Mouse (Mus musculus) 3134 (cell line): ENCODE measurements around the gene Eefsec.

ENCODE experiments used
- DNase-seq: peaks from one replicate; pipeline ENCODE4 v3.0.0-alpha.2; 2011; ENCODE audit warnings: low spot score; ENCODE audit not compliant: insufficient read length; ENCODE audit errors: extremely low read depth

The Eefsec gene

DNA sequence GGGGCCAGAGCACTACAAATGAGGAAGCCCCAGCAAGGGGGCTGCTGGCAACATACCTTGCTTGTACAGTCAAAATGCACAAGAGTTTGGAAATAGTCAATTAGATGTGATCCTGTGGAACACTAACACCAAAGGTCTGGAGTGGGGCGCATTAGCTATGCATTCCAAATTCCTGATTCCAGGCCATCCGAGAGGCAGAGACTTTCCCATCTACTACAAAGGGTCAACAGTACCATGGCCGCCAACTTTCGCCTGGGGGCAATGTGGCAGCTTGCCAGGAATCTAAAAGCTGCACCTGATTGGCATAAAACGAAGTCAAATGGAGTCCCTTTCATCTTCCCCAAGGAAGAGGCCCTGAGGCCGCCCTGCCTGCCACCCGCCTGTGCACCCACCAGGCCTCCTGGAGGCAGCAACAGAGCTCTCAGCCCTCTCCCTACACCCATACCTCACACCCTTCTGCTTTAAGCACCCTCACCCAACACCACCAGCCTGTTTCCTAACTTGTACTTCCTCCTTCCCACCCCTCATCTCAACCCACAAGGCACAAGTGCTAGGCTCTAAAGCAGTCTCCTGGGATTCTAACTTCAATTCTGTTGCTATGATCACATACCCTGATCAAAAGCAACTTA is 30.1 kb downstream of the Eefsec start:
- no peak for DNase-seq

DNA sequence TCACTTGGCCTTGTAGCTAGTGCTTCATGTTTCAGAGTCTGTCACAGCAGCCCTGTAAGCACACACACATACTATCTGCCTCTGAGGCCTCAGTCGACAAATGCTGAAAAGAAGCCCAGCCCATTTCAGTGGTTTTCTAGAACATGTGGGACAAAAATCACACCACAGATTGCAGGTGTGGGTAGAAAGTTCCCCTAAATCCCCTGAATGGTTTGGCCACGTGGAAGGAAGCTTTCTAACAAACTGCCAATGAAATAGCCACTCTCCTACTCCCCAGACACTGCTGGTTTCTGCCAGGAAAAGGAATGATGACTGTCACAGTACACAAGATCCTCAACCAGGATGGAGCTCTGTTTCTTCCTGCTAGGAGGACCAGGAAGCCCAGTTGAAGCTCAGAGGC is 33.7 kb downstream of the Eefsec start:
- no peak for DNase-seq

DNA sequence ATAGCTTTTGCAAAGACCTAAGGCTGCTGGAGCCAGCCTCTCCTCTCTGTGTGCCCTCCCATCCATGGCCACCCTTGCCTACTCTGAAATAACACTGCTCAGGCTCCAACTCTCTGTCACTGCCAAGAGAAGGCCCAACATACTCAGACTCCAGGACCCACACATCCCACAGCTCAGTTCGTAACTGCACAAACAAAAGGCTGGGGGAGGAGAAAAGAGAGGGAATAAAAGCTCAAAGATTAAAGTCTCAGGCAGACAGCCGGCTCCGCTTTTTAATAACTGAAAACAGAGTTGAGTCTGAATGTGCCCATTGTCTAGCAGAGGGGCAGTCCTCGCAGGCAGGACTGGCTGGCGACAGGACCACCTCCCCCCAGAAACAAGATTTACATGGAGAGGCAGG is 36.8 kb downstream of the Eefsec start:
- no peak for DNase-seq

DNA sequence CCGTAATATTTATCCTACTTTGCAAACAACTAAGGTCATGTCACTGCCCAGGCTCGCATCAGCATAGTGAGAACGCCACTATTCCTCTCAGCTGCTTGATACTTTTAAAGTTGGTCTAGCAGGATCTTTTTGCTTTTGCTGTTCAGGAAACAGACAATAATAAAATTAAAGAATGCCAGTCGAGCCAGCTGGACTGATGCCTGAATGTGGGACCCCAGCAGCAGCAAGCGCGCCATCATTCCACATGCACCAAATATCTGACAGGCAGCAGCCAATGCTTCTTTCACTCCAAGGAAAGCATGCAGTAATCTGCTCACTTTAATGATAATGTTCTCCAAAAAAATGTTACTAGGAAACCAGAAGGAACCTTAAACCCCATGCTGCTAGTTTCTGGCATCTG is 45.9 kb downstream of the Eefsec start:
- DNase-seq: no peak

DNA sequence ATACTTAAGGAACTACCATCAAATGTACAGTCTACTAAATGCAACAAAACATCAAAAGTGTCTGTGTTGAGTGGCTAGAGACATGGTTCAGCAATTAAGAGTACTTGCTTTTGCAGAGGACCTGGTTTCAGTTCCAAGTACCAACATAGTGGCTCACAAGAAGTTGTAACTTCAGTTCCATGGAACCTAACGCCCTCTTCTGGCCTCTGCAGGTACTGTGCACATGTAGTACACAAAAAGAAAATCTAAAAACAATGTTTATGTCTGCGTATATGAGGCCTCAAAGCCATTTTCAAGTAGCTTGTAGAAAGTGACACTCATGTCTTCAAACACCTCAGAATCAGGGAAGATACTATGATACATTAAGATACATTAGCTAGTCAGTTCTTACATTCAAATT is 48.4 kb downstream of the Eefsec start:
- no peak for DNase-seq

DNA sequence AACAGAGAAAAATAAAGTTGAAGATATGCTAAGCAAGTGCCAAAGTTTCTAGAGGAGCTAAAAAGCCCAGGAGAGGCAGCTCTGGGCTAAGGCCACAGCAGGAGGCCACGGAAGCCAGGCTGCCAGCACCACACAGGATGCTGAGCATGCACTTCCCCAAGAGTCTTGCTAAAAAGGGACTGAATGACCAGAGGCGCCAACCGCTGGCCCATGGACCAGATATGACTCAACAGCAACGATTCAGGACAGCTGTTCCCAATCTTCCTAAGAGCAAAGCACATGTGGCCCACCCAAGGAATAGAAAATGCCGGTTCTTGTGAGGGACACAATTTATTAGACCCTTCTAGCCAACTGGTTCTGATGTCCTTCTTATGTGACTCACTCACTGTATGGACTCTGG is 57.4 kb downstream of the Eefsec start:
- DNase-seq: no peak

DNA sequence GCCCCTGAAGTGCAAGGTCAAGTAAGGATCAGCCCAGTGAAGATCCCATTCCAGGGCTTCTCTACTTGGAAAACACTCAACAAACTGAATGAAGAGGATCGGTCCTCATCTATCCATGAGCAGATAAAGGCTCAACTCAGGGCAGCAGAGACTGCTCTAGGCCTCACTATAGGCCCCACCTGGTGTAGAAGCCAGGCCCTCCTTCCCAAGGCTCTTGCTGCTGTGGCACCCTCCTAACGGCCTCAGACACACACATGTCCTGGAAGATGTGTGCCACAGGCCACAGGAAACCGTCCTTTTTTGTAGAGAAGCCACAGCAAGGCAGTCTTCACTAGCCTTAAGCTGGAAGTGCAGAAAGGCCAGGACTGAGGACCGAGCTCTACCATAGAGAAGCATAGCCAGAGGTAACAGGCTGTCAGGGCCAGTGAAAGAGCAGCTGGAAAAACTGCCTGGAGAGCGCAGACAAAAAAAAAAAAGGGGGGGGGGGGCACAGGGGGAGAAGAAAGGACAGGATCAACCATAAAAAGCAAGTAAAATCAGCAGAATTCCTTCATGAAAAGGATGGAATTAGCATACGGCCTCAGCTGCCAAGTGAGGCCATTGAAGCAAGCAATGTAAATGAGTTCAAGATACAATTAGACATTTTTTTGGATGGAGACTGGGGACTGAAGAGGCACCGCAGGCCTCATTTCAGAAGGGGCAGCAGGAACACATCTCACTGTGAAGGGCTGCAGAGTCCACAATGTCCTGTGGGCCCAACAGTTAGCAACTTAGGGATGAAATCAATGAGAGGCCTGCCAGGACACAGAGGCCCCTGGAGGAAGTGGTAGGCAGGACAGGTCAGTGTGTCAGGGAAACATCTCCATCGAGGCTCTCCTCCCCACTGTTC is 58.3 kb downstream of the Eefsec start:
- no peak for DNase-seq

DNA sequence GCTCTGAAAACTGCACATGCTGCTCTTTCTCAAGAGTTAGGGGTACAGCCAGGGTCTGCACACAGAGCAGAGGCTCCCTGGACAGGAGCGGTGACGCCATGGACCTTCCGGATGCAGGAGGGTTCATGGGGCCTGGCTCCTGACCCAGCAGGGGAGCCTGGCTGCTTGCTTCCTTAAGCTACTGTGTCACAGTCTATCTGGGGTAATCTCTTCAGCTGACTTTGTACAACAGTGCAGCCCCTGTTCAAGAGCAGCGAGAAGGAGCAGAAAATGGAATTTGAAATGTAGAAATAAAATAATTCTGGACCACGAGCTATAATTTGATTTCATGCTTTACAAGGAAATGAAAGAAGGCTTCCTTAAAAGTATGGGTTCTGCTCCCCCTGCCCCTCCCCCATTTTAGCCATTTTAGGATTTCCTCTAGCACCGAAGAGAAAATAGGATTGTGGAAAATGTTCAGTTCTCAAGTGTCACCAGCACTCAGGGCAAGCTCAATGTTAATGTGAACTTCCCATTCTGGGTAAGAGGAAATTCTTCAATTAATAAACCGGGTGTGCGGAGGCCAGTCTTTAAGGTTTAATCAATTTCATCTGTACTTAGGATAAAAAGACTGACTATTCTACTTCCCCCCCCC is 61.8 kb downstream of the Eefsec start:
- DNase-seq: no peak

DNA sequence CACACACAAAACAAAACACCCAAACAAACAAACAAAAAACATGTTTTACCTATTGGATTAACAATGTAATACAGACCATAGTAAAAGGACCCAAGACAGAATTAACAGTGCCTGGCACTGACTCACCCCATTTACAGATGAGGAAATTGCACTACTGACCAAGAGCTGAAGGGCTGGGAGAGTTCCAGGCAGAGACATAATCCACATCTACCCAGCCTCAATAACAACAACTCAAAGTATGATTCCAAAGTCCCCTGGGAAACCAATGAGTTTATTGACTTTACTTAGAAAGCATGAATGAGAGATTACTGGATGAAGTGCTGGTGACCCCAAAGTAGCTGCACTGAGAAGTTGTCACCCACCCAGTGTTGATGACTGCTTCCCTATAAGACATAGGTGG is 62.6 kb downstream of the Eefsec start:
- DNase-seq: no peak

DNA sequence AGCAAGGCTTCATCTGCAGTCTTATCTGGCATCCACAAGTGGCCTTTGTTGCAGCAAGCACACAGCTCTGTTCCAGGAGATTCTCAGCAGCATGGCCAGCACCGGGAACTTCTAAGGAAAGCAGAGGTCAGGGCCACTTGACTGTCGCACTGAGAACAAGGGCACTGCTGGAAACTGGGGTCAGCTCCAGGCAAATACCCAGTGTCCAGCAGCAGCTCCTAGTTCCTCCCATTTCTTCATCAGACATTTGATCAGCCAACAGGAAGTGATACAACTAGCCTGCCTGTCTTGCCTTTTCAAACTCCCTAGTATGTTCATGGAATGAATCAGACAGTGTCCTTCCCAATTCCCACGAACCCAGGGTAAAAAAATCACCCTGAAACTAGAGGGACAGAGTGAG is 66.6 kb downstream of the Eefsec start:
- DNase-seq: no peak

DNA sequence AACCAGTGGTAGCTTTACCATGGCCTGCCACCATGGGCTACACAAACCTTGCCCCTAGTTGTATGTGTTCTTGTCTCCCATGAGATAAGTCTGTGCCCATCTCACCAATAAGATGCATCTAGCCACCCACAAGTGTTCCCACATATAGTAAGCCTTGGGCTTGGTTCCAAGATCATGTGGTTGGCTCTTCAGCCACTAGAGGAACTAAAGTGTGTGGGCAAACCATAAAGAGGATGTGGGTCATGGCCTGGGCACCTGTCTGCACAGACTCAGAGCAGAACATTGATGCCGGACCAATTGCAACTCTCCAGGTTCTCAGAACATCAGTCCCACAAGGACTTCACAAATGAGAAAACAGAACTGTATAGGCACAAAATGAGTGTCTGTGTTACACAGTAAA is 67.5 kb downstream of the Eefsec start:
- DNase-seq: no peak

DNA sequence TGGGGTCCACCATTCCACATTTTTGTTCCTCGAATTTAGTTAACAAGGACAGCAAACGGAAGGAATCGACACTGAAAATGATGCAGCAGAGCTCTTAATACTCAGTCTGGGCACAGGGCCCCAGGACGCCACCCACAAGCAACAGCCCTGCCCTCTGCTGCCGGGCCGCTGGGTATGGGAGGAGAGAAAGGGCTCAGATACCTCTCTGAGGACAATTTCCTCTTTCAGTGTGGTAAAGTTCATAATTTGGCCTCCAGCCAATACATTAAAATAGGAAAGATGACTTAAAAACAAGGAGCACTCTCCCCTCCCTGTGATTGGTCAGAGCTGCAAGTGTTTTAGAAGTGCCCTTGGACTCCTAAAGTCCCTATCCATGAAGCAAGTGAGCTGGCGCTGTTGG is 72.1 kb downstream of the Eefsec start:
- no peak for DNase-seq

DNA sequence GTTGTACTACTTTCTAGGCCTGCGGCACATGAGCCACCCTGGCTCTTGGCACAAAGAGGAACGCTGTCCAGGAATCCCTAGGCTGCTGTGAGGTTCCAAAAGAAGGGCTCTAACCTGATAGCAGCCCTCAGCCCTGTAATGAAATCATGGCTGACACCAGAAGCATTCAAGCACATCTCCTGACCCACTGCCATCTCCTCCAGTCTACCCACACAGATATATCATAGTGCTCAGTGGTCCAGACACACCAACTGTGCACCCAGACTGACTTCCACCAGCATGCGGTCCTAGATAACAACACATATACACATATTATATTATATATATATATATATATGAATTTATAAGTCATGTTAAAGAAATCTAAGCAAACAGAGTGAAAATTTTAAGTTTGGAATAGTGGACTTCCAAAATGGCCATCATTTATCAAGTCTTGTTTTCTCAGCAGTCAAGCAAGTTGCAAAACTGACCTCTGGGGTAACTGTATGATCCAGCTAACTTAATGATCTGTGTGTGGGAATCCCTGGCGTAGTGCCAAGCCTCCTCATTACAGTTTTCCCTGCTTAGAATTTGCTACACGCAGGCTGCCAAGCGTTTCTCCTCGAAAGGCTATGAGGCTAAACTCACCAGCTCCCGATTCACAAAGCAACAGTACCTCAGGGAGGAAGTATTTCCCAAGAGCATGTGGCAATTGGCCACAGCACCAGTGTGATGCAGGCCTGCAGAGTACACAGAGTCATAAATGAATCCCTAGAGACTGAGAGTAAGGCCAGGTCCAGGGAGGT is 76.3 kb downstream of the Eefsec start:
- DNase-seq: no peak

DNA sequence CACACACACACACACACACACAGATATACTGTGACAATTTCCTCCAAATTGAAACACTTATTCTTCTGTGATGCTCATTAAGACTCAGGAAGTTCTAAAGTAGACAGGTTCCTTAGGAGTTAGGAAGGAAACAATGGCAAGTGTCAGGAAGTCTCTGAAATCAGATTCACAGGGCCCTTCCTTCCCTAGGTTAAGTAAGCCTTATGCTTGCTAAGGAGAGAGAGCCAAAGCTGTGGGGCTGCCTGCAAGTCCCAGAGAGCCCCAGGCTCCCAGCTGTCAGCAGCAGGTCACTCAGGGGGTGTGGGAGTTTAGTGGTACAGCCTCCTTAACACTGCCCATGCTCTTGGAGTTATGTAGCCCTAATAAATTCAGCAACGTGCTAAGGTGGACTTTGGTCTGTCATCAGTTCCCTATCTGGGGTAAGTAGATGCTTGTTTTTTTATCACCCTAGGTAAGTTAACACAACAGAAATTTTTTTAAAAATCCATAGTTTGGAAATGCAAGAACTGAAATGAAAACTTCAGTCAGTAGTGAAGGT is 82.8 kb downstream of the Eefsec start:
- DNase-seq: no peak

DNA sequence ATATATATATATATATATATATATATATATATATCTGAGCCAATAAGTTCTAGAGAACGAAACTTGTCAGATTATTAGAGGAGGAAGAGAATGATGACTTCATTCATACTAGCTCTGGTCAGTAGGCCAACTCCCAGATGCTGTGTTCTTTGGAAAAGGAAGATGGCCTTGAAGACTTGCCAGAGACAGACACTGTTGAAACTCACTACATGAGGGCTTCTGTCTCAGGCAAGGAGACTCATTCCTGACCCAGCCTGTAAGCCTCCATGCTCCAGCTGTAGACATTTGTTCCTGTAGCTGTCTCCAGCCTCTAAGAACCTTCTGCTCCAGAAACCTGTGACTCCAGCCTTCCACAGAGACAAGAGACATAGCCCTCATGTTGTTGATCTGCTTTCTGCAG is 85.2 kb downstream of the Eefsec start:
- DNase-seq: no peak

DNA sequence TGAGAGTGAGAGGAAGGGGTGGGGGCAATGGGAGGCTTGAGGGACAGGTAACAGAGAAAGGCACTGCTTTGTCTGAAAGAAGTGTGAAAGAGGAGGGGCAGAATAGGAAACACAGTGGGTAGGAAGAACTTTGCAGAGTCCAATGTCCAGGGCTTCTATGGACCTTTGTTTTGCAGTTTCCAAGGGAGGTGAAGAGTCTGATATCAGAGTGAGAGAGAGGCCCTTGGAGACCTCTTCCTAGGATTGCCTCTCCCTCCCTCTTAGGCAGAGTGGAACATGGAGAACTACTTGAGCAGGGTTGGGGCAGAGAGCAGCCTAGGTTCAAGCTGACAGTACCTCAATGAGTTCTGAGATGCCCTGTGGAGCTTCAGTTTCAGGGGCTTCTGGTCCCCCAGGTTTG is 88.1 kb downstream of the Eefsec start:
- no peak for DNase-seq

DNA sequence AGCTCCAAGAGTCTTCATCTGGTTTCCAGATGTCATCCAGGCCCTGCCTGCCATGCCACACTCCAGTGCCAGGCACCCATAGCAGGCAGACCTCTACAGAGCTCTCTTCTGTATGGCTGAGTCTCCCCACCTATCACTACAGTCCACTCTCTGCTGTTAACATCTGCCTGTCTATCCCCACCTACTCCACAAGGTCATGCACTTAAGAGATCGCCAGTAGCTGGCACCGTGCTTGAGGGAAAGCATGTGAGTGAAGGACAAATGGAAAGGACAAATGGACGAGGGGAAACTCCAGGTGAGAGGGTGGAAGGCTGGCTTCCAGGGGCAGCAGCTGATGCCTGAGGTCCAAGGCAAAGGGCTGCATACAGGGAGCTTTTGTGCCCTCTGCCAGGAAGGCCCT is 90.5 kb downstream of the Eefsec start:
- no peak for DNase-seq

DNA sequence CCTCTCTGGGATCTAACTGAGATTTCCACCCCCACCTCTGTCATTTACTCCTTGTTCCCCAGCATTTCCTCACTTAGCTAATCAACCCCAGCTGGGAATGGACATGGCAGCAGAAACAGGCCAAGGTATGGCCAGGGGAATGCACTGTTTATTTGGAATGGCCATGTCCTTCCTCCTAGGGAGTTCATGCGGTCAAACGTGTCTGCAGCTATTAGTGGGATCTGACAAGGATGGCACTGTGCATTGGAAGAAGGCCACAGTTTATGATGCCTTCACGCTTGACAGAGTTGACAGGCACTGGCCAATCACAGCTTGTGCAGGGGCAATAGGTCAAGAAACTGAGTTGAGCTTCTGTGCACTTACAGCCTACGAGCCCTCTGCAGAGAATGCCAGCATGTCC is 93.8 kb downstream of the Eefsec start:
- no peak for DNase-seq

DNA sequence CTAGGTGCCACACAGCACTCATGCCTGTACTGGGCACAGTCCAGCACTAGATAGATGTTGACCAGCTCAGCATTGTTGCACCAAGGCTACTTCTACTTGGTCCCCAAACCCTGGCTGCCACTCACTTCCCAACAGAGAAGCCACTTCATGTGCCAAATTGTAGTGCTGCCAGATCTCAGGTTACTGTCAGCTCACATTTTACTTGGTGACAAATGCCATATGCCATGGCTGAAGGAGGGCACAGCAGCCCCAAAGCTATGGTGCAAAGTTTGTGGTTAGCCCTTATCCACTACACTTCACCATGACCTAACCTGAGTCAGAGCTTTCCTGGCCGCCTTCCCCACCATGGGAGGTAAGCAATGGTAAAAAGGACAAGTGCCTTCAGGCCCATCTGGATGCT is 99.6 kb downstream of the Eefsec start:
- DNase-seq: peak; percentile 59

DNA sequence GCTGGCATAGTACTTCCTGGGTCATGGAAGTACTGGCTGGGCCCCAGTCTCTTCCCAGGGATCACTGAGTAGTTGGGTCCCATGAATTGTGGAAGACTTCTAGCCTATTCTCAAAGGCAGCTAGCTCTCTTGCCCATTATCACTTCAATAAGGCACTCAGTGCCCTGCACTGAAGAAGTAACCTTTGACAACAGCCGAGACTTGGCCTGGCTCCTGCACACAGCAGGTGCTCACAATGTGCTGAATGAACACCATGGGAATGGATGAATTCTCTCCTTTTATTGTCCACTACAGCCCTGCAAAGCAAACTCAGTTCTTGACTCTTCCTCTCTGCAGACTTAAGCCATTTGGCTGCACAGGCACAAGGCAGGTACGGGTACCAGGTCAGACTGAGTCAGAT is 101.0 kb downstream of the Eefsec start:
- DNase-seq: no peak
